Mouse (Mus musculus) cerebellum, adult (tissue): ENCODE data around the gene Nmnat2.
A peak's percentile ranks its signal among the peaks of the same experiment; 100 is the strongest.

Experiments
- ATAC-seq: cut with Nextera tagmentation; 2 replicates; pipeline ENCODE4 v1.9.2; 2017; ENCODE audit warnings: mild to moderate bottlenecking, moderate library complexity, mixed read lengths; ENCODE audit not compliant: insufficient number of reproducible peaks, low FRiP score, low TSS enrichment

Gene Nmnat2

DNA sequence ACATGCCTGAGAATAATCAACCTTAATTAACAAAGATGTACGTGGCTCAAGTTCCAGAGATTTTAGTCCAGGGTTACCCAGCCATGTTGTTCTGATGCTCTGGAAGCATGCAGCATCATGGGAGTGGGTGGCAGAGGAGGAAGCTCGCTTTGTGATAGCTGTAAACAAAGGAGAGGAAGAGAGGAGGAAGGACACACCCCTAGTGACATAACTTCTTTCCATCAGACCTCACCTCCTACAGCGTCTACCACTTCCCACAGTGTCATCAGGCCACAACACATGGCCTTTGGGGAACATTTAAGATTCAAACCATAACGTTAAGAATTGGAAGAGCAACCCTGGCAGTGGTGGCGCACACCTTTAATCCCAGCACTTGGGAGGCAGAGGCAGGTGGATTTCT is 133.0 kb downstream of the Nmnat2 start:
- ATAC-seq = no peak

DNA sequence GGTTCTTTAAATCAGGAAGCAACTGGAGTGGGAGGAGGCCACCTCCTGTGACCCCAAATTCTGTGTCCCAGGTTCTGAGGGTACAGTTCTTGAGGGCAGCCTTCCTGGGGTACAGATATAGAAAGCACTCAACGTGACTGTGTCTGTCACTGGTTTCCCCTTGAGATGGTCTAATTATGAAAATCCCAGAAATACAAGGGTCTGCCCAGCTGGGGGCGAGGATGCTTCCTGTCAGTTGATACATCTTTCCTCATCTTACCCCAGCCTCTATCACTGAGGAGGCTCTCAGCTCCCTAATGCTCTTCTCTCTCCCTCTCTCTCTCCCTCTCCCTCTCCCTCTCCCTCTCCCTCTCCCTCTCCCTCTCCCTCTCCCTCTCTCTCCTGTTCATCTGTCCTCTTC is 135.3 kb downstream of the Nmnat2 start:
- no peak for ATAC-seq

DNA sequence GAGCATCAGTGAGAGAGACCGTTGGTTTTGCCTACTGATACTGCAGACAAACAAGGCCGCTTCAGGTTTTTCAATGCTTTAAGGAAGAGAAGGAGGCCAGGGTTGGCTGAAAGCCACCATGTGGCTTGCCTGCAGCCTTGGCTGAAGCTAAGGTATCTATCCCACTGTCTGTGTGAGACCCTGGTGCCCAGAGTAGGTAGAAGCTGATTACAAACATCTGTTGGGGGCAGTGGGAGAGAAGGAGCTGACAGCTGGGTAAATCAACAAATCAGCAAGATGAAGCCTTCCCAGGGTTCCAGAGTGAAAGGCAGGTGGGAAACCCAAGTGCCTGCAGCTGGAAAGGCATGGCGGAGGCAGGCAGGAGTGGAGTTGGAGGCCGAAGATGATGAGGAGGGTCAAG is 136.0 kb downstream of the Nmnat2 start:
- no peak for ATAC-seq

DNA sequence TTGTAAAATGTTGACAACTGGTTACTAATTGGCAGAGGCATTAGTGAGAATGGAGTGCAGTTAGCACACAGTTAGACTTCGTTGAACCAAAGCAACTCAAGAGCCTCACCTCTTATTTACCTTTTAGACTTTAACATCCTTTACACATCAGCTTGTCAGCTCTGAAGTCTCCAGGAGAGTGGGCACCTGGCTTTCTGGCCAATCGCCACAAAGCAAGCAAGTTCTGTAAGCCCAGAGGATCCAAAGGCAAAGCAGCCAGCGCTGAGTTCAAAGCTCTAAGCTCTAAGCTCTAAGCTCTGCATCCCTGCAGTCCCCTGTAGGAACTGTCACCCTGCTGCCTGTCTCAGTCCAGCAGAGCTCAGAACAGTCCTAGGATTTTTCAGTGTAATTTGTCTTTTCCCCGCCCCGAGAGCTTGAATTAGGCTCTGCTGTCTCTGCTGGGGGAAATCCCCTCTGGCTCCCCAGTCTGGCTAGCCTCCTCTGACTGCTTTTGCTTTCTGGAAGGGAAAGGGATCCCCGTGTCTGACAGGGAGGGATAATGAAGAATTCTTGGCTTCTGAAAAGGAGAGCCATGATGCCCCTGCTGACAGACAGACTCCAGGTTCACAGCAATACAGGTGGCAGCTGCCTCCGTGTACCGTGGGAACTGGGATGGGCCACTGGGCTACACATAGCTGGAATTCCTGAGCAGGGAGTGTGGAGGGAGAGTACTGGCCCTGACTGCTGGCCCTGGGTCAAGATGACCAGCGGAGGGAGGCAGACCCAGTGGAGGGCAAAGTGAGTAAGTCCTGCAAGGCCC is 136.8 kb downstream of the Nmnat2 start:
- ATAC-seq = peak; percentile 50; the same call in 1 of the 2 replicates

DNA sequence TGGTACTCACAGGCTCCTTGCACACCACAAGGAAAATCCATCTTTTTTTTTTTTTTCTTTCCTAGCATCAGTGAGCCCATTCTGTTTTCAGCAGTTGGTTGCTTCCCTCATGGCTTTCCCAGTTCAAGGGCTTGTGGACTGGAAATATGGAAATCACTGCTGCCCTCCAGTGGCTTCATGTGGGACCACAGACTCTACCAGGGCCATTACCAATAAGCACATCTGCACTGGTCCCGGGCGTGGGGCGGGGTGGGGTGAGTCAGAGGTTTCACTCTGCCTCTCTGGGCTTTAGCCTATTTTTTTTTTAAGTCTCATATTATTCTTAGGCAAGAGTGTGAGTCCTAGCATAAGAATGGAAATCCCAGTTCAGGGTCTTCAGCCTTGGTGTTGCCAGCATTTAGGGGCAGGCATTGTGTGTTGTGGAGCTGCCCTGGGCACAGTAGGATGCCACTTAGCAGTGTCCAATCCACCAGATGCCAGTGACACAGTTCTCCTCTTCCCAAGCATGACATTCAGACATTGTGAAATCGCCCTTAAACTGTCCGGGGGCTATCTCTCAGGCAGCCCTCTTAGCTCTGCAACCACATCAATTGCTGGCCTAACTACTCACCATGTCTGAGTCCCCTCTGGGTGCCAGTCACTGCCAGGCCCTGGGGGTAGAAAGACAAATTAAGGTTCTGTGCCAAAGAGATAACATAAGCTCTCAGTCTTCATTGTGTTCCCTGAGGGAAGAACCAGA is 137.6 kb downstream of the Nmnat2 start:
- peak; percentile 65 for ATAC-seq

DNA sequence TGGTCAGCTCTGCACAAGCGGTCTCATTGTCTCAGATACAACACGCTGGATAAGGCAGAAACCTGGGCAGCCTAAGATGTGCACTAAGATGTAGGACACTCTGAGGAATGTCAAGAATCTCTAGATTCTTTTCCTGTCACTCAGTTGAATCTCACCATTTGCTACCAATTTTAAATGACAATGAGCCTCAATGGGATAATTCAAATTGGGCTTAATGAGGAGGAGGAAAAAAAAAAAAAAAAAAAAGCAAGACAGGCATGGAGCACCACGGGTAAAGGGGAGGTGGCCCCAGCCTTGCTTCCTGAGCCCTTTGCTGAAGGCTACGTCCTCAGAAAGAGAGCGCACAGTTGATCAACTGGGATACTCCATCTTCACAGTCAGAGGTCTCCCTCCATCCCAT is 138.4 kb downstream of the Nmnat2 start:
- no peak for ATAC-seq

DNA sequence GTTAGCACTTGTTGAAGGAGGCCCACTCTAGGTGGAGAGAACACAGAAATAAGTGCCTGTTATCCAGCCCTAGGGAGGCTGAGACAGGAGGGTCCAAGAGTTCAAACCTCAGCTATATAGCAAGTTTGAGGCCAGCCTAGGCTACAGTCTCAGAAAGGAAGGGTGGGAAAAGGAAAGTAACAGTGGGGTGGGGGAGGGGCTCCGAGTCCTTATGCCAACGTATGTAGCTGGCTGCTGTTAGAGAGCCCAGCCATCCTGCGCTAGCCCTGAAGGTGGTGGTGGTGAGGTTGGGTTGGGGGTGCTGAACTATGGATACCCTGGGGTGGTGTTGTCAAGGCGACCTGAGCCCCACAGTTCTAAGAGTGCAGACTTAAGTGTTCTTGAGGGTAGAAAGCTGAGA is 138.8 kb downstream of the Nmnat2 start:
- no peak for ATAC-seq

DNA sequence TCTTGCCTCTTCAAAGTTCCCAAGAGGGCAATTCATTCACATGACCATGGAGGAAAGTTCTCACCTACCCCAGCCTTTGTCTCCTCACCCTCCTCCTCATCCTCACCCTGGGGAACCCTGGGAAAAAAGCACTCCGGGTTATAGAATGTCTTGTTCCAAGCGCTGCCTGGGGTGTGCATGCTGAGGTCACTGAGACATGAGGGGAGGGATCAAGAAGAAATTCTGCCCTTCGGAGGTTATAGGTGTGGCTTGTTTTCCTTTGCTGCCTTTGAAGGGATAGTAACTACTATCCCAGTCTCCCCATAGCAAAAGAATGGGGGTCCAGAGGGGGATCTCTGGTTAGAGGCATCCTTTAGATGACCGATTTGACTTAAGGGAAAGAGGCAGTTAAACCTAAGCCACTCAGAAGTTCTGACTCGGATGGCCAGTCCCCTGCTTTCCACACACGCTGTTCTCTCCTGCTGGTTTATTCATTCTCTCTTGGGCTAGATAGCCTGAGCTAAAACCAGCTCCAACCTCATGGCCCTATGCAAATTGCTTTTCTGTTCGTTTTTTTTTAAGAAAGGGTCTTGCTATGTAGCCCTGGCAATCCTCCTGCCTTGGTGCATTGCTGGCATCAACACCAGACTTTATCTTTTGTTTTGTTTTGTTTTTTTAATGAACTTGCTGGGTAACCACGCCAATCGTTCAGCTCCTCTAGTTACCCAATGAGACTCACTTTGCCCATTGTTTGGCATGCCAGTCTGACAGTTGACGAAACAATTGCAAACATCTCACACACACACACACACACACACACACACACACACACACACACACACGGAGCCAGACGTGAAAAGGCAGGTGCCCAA is 139.7 kb downstream of the Nmnat2 start:
- no peak for ATAC-seq

DNA sequence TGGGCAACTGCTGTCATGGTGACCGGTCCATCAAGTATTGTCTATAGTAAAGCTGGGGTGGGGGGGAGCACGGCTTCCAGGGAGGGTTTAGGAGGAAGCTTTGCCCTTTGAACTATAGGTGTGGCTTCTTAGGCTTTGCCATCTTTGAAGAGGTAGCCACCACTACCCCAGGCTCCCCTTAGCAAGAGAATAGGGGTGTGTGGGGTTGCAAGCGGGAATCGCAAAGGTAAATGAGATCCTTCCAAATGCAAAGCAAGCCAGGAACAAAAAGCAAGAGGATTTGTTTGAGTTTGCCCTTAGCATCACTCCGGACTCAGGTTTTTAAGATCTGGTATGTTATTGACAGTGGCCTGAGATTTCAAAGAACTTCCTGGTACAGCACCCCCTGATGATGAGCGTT is 140.5 kb downstream of the Nmnat2 start:
- ATAC-seq = no peak

DNA sequence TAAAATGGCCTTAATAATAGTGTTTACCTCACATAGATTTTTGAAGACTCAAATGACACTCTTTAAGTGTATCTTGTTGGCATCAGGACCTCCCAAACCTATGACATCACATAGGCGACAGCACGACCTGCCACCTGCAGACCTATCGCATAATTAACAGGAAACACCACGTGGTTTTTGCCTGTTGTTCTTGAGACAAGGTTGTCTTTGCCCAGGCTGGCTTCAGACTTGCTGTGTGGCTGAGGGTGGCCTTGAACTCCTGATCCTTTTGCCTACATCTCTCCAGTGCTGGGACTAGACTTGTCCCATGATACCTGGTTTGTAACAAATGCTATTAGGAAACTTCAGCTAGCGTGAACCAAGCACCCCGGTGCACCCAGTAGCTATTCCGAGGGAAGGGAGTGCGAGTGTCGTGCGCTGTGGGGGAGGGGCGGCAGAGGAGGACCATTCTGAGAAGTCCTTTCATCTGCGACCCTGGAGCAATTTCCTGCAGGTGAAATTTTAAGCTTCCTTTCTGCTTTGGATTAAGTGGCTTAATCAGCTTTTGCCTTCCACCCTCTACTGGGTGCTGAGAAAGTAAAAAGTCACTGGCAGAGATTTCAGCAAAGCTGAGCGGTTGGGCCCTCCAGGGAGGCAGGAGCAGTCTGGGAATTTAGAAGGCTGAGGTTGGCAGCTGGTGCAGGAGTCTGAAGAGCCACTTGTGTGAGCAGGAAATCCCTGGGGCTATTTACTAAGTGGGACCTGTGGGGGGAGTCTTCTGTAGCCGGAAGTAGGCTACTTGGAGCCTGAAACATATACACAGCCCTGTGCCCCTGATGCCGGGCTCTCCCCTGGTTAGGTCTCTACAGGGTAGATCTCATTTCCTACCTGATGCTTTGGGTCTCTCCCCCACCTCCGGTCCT is 141.3 kb downstream of the Nmnat2 start:
- ATAC-seq = no peak

DNA sequence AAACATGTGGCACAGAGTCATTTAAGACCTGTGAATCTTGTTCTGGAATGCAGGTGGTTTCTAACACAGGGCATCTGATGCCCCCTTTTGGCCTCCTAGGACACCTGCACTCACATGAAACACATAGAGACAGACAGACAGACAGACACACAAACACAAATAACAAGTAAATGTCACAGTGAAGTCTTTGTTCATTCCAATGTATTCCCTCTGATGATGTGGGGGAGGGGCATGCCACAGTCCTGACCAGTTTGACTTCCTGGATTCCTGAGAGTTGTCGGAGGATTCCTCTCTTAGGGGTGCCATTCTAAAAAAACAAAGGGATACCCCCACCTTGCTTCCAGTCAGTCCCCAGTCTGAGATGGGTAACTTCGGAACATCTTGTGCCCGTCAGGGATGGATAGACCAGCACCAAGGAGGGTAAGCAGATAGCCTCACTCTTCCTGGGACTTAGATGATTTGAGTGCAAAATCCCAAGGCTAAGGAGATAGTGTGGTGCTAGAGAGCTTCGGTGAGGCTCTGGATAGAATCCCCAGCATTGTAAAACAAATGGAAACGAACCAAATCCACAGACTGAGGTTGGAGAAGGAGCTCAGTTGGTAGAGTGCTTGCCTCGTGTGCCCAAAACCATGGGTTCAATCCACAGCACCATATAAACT is 142.4 kb downstream of the Nmnat2 start:
- ATAC-seq = no peak

DNA sequence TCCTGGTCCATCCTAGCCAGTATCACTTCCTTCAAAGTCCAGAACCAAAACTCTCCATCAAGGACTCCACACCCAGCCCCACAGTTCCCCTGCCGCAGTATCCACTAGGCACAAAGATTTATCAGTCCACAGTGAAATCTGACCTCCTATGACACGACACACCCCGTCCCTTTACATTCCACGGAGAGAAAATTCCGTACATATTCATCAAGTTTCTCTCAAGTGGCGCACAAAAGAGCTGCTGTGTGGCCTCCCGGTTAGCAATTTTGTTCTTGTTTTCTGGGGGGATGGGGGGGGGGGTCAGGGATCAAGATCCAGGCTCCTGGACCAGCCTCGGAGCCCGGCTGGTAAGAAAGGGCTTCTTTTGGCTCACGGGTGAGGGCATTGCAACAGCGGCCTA is 143.8 kb downstream of the Nmnat2 start:
- ATAC-seq = no peak

DNA sequence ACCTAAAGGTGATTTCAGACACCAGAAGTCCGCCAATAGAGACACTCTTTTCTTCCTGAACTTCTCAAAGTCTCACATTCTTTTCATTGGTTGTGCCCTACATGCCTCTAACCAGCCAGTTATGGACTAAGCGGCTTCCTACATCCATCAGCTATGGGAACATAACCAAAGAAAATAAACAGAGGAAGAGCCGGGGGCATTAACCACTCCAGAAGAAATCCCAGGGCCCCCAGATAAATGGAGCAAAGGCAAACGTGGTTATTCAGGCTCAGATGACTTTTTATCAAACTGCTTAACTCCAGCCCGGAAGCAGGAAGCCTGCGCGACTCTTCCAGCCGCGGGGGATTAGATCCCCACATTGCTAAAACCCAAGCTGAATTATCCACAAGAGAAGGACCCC is 146.1 kb downstream of the Nmnat2 start:
- no peak for ATAC-seq

DNA sequence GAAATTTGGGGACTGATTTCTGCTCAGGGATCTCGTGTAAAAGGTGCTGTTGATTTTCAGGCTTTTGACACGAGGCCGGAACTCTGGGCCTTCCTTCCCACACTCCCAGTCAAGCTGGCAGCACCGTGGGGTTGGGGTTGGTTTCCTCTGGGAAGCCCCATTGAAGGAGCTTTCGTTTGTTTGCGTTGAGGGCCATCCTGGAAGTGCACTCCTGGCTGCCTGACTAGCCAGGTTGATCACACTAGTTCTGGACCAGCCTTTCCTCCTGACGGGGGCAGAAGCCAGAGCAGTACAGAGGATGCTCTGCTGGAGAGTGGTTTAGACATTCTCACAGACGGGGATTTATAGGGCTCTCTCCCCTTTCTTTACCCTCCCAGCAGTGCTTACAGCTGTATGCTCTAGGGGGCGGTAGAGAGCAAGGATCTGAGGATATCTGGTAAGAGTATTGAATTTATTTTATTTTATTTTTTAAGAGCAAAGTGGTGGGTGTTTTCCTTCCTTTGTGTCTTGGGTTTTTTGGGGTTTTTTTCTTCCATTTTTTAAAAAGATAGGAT is 146.6 kb downstream of the Nmnat2 start:
- ATAC-seq = peak; percentile 63

DNA sequence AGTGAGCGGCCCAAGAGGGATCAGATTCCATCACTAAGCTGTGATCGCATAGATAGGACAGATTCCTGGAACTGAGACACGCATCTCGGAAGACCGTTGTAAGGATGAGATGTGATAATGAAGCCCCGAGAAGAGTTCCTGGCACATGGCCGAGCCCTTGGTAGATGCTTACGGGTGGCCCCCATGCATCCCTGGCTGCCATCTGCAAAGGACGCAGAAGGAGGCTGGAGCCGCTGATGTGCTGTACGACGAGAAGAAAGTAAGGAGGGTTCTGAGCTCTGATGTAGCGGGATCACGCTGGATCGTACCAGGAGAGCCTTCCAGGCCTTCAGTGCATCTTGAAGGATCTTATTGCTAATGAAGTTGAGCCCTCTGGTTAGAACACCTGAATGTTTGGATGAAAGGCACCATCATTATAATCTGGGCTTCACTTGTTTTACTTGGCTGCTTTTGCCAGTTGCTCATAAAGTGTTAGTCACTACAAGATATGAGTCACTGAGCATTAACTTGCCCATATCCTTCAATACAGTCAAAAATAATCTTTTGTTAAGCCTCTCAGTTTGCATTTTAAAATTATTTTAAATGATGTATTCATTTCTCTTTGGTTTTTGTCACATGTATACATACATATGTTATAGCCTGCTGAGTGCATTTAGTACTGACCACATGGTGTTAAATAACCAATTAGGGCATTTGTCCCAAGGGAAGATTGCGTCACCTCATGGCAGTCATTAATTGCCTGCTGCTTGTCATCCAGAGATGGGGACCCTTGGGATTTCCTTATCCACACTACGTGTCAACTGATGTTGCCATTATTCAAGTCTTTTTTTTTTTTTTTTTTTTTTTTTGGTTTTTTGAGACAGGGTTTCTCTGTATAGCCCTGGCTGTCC is 147.7 kb downstream of the Nmnat2 start:
- ATAC-seq = no peak

DNA sequence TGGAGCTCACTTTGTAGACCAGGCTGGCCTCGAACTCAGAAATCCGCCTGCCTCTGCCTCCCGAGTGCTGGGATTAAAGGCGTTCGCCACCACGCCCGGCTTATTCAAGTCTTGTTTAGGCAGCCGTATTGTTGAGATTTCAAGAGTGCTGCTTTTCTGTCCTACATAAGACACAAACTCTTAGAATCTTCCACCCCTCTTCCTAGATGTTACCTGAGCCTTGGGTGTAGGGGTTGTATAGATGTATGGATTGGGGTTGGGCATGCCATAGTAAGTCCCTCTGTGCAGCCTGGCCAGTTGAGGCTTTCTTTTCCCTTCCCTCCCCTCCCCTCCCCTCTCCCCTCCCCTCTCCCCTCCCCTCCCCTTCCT is 148.4 kb downstream of the Nmnat2 start:
- no peak for ATAC-seq

DNA sequence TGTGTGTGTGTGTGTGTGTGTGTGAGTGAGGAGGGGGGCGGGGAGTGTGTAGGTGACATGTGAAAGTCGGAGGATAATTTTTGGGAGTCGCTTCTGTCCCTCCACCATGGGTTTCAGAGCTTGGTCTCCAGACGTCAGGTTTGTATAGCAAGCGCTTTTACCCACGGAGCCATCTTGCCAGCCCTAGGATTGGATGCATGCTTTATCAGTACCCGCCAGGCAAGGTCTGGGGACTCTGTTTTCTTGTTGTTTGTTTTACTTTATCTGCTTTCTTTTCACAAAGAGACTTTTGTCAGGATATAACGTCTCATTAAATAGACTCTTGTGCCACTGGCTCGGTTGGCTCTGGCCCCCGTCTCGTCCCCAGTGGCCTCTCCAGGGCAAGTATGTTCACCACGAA is 150.0 kb downstream of the Nmnat2 start:
- ATAC-seq = no peak

DNA sequence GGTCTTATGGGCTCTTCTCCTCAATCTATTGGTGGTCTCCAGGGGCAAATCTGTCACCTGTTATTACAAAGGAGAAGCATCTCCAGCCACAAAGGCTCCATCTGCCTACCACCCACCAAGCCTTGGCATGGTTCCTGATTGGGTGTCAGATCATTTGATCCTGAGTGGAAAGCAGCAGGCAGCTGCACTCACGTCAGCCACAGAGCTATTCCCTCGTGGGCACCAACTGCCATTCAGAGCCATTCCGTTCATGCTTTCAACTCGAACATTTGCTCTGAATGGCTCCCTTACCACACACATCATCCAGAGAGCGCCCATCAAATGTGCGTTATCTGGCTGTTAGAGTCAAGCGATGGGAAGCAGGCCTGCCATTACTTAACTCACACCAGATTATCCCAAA is 153.1 kb downstream of the Nmnat2 start:
- peak; percentile 37; the same call in 1 of the 2 replicates for ATAC-seq
